Mouse (Mus musculus): ENCODE measurements at regions not wholly inside any gene's neighbourhood (a gene's known extent, or its start where the extent isn't known, plus 50 kb on each side); places are given as distances from the start of the nearest gene placed in this dataset.

DNA sequence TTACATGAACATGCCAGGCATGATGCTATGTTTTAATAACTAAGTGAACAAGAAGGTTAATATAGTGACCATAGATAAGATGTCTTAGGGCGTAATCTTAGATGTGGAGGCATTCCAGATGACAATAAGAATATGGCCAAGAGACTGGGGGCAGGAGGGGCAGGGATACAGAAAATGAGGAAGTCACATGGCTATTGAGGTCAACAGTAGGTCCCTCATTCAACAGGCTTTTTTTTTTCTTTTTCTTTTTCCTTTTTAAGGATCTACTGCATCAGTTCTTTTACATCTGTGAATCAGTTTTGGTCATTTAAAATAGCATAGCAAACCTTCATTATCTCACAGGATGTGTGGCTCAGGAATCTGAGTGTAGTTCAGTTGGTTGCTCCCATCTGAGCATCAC, 80.4 kb upstream of the Tmem164 start:
- ATAC-seq (ENCODE audit: low read depth) = no peak
- Histone ChIP-seq H3K36me3 (ENCODE audit: control insufficient read depth, insufficient read depth) (no peaks in the 10 kb centered on the region), H3K9me3 (replicated peaks; ENCODE audit: control insufficient read depth, low read length) (no peaks in the 10 kb centered on the region), H3K4me1 (ENCODE audit: control insufficient read depth, low read depth, low read length) (no peaks in the 10 kb centered on the region), H3K9ac (ENCODE audit: low read depth, low read length) (no peak overlapping the region), H3K4me3 (ENCODE audit: low read depth, low read length) (no peak overlapping the region), H3K27ac (ENCODE audit: low read length) (no peak overlapping the region), H3K4me2 (ENCODE audit: low read depth, low read length) (no peak overlapping the region), H3K27me3 (ENCODE audit: control insufficient read depth, insufficient read depth, low read depth, low read length) (no peaks in the 10 kb centered on the region)
- WGBS (ENCODE audit: insufficient replicate concordance) = 56% methylated on average over 1 of the region's 1 CpGs

DNA sequence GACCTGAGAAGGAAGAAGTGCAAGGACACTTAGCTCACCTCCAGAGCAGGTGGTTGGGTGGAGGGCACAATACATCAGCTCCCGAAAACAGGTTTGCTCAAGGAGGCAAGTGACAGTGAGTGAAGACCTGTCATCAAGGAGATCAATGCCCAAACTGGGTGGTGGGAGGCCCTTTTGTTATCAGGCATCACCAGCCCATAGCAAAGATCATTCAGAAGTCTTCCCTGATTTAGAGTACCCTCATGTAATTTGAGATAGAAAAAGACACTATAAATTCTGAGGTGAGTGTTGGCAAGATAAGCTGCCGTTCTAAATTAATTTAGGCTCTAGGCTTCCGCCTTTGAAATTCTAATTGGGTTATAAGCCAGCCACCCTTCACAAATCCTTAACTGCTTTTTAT, 76.1 kb upstream of the Tmem164 start:
- no peaks in the 10 kb centered on the region for H3K27me3 ChIP-seq (ENCODE audit: control insufficient read depth, insufficient read depth, low read depth, low read length)
- WGBS (ENCODE audit: insufficient replicate concordance) = 50% methylated on average over 3 of the region's 3 CpGs
- H3K4me1 ChIP-seq (ENCODE audit: control insufficient read depth, low read depth, low read length) = no peaks in the 10 kb centered on the region
- no peak overlapping the region for H3K4me3 ChIP-seq (ENCODE audit: low read depth, low read length)
- no peak for ATAC-seq (ENCODE audit: low read depth)
- no peaks in the 10 kb centered on the region for H3K36me3 ChIP-seq (ENCODE audit: control insufficient read depth, insufficient read depth)
- no peak overlapping the region for H3K27ac ChIP-seq (ENCODE audit: low read length)
- H3K9ac ChIP-seq (ENCODE audit: low read depth, low read length) = no peak overlapping the region
- H3K9me3 ChIP-seq (replicated peaks; ENCODE audit: control insufficient read depth, low read length) = no peaks in the 10 kb centered on the region
- H3K4me2 ChIP-seq (ENCODE audit: low read depth, low read length) = no peak overlapping the region

DNA sequence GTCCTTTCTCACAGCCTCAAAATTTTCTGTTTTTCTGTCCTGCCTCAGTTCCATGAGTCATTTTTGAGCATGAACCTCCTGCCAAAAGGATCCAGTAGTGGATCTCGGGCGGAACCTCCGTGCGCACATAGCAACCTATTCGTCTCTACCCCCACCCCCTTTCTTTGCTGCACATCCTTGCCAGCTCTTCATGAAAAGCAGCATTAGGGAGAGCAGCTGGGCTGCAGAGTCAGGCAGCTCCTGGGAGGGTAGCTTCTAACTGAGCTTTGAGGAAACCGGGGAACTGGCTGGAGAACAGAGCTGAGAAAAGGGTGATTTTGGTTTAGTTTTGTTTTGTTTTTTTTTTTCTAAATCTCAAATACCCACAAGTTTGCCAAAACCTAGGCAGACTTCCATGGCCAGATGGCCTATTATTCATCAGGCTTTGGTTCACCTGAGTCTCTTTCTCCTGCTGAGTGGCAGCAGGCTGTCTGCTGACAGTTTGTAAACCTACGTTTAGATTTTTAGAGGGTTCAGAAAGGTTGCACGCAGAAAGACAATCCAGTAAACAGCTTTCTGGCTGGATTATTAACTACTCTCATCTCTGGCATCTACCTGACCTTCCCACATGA, 74.5 kb upstream of the Tmem164 start:
- no peaks in the 10 kb centered on the region for H3K9me3 ChIP-seq (replicated peaks; ENCODE audit: control insufficient read depth, low read length)
- 78% methylated on average over 8 of the region's 8 CpGs for WGBS (ENCODE audit: insufficient replicate concordance)
- H3K4me2 ChIP-seq (ENCODE audit: low read depth, low read length) = no peak overlapping the region
- H3K36me3 ChIP-seq (ENCODE audit: control insufficient read depth, insufficient read depth) = no peaks in the 10 kb centered on the region
- ATAC-seq (ENCODE audit: low read depth) = no peak
- H3K4me1 ChIP-seq (ENCODE audit: control insufficient read depth, low read depth, low read length) = no peaks in the 10 kb centered on the region
- no peaks in the 10 kb centered on the region for H3K27me3 ChIP-seq (ENCODE audit: control insufficient read depth, insufficient read depth, low read depth, low read length)
- H3K9ac ChIP-seq (ENCODE audit: low read depth, low read length) = no peak overlapping the region
- no peak overlapping the region for H3K27ac ChIP-seq (ENCODE audit: low read length)
- no peak overlapping the region for H3K4me3 ChIP-seq (ENCODE audit: low read depth, low read length)

GRCm38 (mm10) chrX:142616189-142616872, 64.9 kb upstream of the Tmem164 start:
- Histone ChIP-seq H3K27ac (ENCODE audit: low read length) (no peak overlapping the region), H3K27me3 (ENCODE audit: control insufficient read depth, insufficient read depth, low read depth, low read length) (no peaks in the 10 kb centered on the region), H3K4me3 (ENCODE audit: low read depth, low read length) (no peak overlapping the region), H3K9ac (ENCODE audit: low read depth, low read length) (no peak overlapping the region), H3K9me3 (replicated peaks; ENCODE audit: control insufficient read depth, low read length) (no peaks in the 10 kb centered on the region), H3K4me1 (ENCODE audit: control insufficient read depth, low read depth, low read length) (no peaks in the 10 kb centered on the region), H3K36me3 (ENCODE audit: control insufficient read depth, insufficient read depth) (no peaks in the 10 kb centered on the region), H3K4me2 (ENCODE audit: low read depth, low read length) (no peak overlapping the region)
- WGBS (ENCODE audit: insufficient replicate concordance) = 49% methylated on average over 11 of the region's 11 CpGs
- peak; percentile 72 for ATAC-seq (ENCODE audit: low read depth)

DNA sequence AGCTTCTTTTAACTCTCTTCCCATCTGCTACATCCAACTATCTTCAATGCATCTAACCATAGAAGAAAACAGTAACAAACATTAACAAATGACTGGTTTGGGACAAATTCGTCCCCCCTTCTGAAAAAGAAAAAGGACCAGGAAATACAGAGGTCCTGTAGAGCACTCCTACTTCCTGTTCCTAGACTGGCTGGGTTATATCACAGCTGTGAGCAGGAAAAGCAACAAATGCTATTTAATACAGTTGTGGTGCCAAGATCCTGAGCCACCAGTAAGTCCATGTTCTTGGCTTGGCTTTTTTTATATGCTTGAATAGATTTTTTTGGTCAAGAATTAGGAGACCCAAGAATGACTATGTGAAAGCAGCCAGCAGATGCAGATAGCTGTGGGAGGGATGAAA, 62.8 kb upstream of the Tmem164 start:
- Histone ChIP-seq H3K9ac (ENCODE audit: low read depth, low read length) (no peak overlapping the region), H3K9me3 (replicated peaks; ENCODE audit: control insufficient read depth, low read length) (no peaks in the 10 kb centered on the region), H3K27me3 (ENCODE audit: control insufficient read depth, insufficient read depth, low read depth, low read length) (no peaks in the 10 kb centered on the region), H3K4me3 (ENCODE audit: low read depth, low read length) (no peak overlapping the region), H3K36me3 (ENCODE audit: control insufficient read depth, insufficient read depth) (no peaks in the 10 kb centered on the region), H3K27ac (ENCODE audit: low read length) (no peak overlapping the region), H3K4me1 (ENCODE audit: control insufficient read depth, low read depth, low read length) (no peaks in the 10 kb centered on the region), H3K4me2 (ENCODE audit: low read depth, low read length) (no peak overlapping the region)
- no peak for ATAC-seq (ENCODE audit: low read depth)
- 30% methylated on average over 1 of the region's 1 CpGs for WGBS (ENCODE audit: insufficient replicate concordance)

DNA sequence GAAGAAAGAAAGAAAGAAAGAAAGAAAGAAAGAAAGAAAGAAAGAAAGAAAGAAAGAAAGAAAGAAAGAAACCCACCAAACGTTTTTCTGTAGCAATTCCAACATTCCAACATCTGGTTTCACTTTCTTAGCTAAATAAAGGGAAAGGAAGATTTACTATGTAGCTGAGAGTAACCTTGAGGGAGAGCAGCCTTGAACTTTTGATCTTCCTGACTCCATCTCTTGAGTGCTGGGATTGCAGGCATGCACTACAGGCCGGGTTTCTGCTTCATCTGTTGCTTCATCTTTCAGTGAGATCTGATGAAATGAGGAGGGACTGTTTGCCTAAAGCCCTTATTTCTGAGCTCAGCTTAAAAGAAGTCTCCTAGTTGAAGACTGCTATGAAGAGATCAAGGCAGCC, 57.8 kb upstream of the Tmem164 start:
- WGBS (ENCODE audit: insufficient replicate concordance) = 33% methylated on average over 2 of the region's 2 CpGs
- Histone ChIP-seq H3K4me1 (ENCODE audit: control insufficient read depth, low read depth, low read length) (no peaks in the 10 kb centered on the region), H3K4me2 (ENCODE audit: low read depth, low read length) (no peak overlapping the region), H3K36me3 (ENCODE audit: control insufficient read depth, insufficient read depth) (no peaks in the 10 kb centered on the region), H3K27me3 (ENCODE audit: control insufficient read depth, insufficient read depth, low read depth, low read length) (no peaks in the 10 kb centered on the region; the same call in none of the 2 replicates), H3K27ac (ENCODE audit: low read length) (no peak overlapping the region), H3K9me3 (replicated peaks; ENCODE audit: control insufficient read depth, low read length) (no peaks in the 10 kb centered on the region), H3K9ac (ENCODE audit: low read depth, low read length) (no peak overlapping the region), H3K4me3 (ENCODE audit: low read depth, low read length) (no peak overlapping the region)
- no peak for ATAC-seq (ENCODE audit: low read depth)

- Histone ChIP-seq H3K4me2 (ENCODE audit: low read depth, low read length) (no peak overlapping the region), H3K4me1 (ENCODE audit: control insufficient read depth, low read depth, low read length) (no peaks in the 10 kb centered on the region), H3K4me3 (ENCODE audit: low read depth, low read length) (no peak overlapping the region), H3K9ac (ENCODE audit: low read depth, low read length) (no peak overlapping the region), H3K36me3 (ENCODE audit: control insufficient read depth, insufficient read depth) (no peaks in the 10 kb centered on the region), H3K27ac (ENCODE audit: low read length) (no peak overlapping the region), H3K9me3 (replicated peaks; ENCODE audit: control insufficient read depth, low read length) (no peaks in the 10 kb centered on the region), H3K27me3 (ENCODE audit: control insufficient read depth, insufficient read depth, low read depth, low read length) (no peaks in the 10 kb centered on the region; the same call in none of the 2 replicates)
- WGBS (ENCODE audit: insufficient replicate concordance) = 30% methylated on average over 2 of the region's 2 CpGs
- ATAC-seq (ENCODE audit: low read depth) = no peak
These were observed 57.3 kb upstream of the Tmem164 start for GRCm38 (mm10) chrX:142623882-142624281.

Measured in liver, embryonic 16.5 days (tissue).